Mouse (Mus musculus): ENCODE measurements around the gene P2rx7.

GRCm38 (mm10) chr5:122727096-122727495, 83.4 kb downstream of the P2rx7 start:
- TF ChIP-seq CTCF (IDR thresholded peaks at IDR 0.05), result no peak
- no peak for TF ChIP-seq EP300 (IDR thresholded peaks at IDR 0.05)

Measured in lung, postnatal 0 days (tissue).